Mouse (Mus musculus): ENCODE data around the gene Arhgap31. TPM values are rescaled to one million over a fixed set of nuclear protein-coding genes. Genes with fewer than 3 reads are reported as not detected.
"Not testable (repeated sequence)": the region's sequence is repeated elsewhere in the genome, so short reads cannot be mapped to it uniquely, and the experiment has no call there.

Arhgap31 gene
- polyA plus RNA-seq, 1 experiment from 2014 or later: 7.4 TPM

DNA sequence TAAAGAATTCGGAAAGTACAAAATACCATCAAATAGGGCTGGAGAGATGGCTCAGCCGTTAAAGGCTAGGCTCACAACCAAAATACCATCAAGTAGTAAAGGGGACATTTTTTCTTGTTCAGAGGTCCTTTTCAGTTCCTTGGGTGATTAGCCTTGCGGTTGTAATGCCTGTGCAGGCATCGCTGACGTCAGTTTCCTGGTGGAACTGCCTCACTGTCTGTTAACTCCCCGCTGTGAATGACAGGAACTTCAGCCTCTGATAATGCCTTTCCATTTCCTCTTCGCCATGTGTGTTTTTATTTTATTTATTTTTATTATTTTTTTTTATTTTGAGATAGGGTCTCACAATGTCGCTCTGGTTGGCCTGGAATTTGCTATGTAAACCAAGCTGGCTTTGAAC is 17.8 kb upstream of the Arhgap31 start:
- ATAC-seq (replicated peaks; ENCODE audit: low FRiP score) (no peak), DNase-seq (ENCODE audit: low spot score) (no peak)
- Histone ChIP-seq H3K9me3 (ENCODE audit: control insufficient read depth, low read length) (no peaks in the 10 kb centered on the region), H3K27ac (ENCODE audit: low read depth, low read length) (no peak overlapping the region), H3K36me3 (ENCODE audit: control insufficient read depth, insufficient read depth, low read length) (no peaks in the 10 kb centered on the region), H3K27me3 (replicated peaks; ENCODE audit: control insufficient read depth, insufficient read depth, low read length) (peaks cover 9% of the 10 kb centered on the region), H3K4me1 (replicated peaks; ENCODE audit: control insufficient read depth, insufficient read depth, low read length) (no peaks in the 10 kb centered on the region), H3K4me3 (ENCODE audit: low read depth, low read length) (no peak overlapping the region), H3K9ac (ENCODE audit: low read depth, low read length) (no peak overlapping the region), H3K4me2 (no peak overlapping the region)
- WGBS: 30% methylated on average over 8 of the region's 8 CpGs

- H3K4me1 ChIP-seq (replicated peaks; ENCODE audit: control insufficient read depth, insufficient read depth, low read length): no peaks in the 10 kb centered on the region
Measured at GRCm38 (mm10) chr16:38729610-38730288, 16.7 kb upstream of the Arhgap31 start.

GRCm38 (mm10) chr16:38729139-38729538 is 16.1 kb upstream of the Arhgap31 start:
- no peaks in the 10 kb centered on the region for H3K36me3 ChIP-seq (ENCODE audit: control insufficient read depth, insufficient read depth, low read length)
- ATAC-seq (replicated peaks; ENCODE audit: low FRiP score): no peak
- H3K4me3 ChIP-seq (ENCODE audit: low read depth, low read length): no peak overlapping the region
- no peak overlapping the region for H3K27ac ChIP-seq (ENCODE audit: low read depth, low read length)
- 70% methylated on average over 6 of the region's 6 CpGs for WGBS
- H3K4me1 ChIP-seq (replicated peaks; ENCODE audit: control insufficient read depth, insufficient read depth, low read length): no peaks in the 10 kb centered on the region
- peaks cover 9% of the 10 kb centered on the region for H3K27me3 ChIP-seq (replicated peaks; ENCODE audit: control insufficient read depth, insufficient read depth, low read length)
- no peaks in the 10 kb centered on the region for H3K9me3 ChIP-seq (ENCODE audit: control insufficient read depth, low read length)
- no peak overlapping the region for H3K4me2 ChIP-seq
- H3K9ac ChIP-seq (ENCODE audit: low read depth, low read length): no peak overlapping the region
- no peak for DNase-seq (ENCODE audit: low spot score)

More at GRCm38 (mm10) chr16:38729610-38730288, 16.7 kb upstream of the Arhgap31 start:
- Histone ChIP-seq H3K9me3 (ENCODE audit: control insufficient read depth, low read length) (no peaks in the 10 kb centered on the region), H3K36me3 (ENCODE audit: control insufficient read depth, insufficient read depth, low read length) (no peaks in the 10 kb centered on the region), H3K27ac (ENCODE audit: low read depth, low read length) (no peak overlapping the region), H3K27me3 (replicated peaks; ENCODE audit: control insufficient read depth, insufficient read depth, low read length) (peaks cover 9% of the 10 kb centered on the region), H3K9ac (ENCODE audit: low read depth, low read length) (no peak overlapping the region), H3K4me2 (no peak overlapping the region), H3K4me3 (ENCODE audit: low read depth, low read length) (no peak overlapping the region)
- 62% methylated on average over 15 of the region's 15 CpGs for WGBS
- ATAC-seq (replicated peaks; ENCODE audit: low FRiP score) (no peak), DNase-seq (ENCODE audit: low spot score) (no peak)

GRCm38 (mm10) chr16:38728576-38729132 is 15.6 kb upstream of the Arhgap31 start:
- Histone ChIP-seq H3K9me3 (ENCODE audit: control insufficient read depth, low read length) (no peaks in the 10 kb centered on the region), H3K36me3 (ENCODE audit: control insufficient read depth, insufficient read depth, low read length) (no peaks in the 10 kb centered on the region), H3K4me2 (no peak overlapping the region), H3K27ac (ENCODE audit: low read depth, low read length) (no peak overlapping the region), H3K4me1 (replicated peaks; ENCODE audit: control insufficient read depth, insufficient read depth, low read length) (no peaks in the 10 kb centered on the region), H3K4me3 (ENCODE audit: low read depth, low read length) (no peak overlapping the region), H3K27me3 (replicated peaks; ENCODE audit: control insufficient read depth, insufficient read depth, low read length) (peaks cover 9% of the 10 kb centered on the region), H3K9ac (ENCODE audit: low read depth, low read length) (no peak overlapping the region)
- DNase-seq (ENCODE audit: low spot score) (no peak), ATAC-seq (replicated peaks; ENCODE audit: low FRiP score) (no peak)
- 86% methylated on average over 15 of the region's 15 CpGs for WGBS

DNA sequence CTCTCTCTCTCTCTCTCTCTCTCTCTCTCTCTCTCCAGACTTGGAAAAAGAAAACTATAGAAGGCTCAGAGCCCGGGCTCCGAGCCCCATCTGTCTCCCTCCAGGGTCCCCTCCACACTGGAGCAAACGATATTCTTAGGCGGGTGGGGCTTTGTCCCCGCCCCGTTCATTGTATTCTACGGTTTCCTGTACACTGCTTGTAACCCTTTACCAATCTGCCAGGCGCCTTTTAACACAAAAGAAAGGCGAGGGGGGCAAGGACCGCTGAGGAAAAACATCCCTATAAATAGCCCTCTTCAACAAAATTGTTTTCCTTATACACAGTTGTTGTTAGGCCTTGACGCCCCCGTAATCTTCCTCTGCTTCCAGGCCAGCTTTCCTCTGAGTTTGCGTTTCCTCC is 11.9 kb upstream of the Arhgap31 start:
- Histone ChIP-seq H3K4me2 (no peak overlapping the region), H3K4me3 (ENCODE audit: low read depth, low read length) (no peak overlapping the region), H3K36me3 (ENCODE audit: control insufficient read depth, insufficient read depth, low read length) (no peaks in the 10 kb centered on the region), H3K27ac (ENCODE audit: low read depth, low read length) (no peak overlapping the region), H3K9me3 (ENCODE audit: control insufficient read depth, low read length) (no peaks in the 10 kb centered on the region), H3K27me3 (replicated peaks; ENCODE audit: control insufficient read depth, insufficient read depth, low read length) (no peaks in the 10 kb centered on the region; the same call in 1 of the 2 replicates), H3K4me1 (replicated peaks; ENCODE audit: control insufficient read depth, insufficient read depth, low read length) (no peaks in the 10 kb centered on the region), H3K9ac (ENCODE audit: low read depth, low read length) (no peak overlapping the region)
- ATAC-seq (replicated peaks; ENCODE audit: low FRiP score): no peak
- DNase-seq (ENCODE audit: low spot score): no peak
- 60% methylated on average over 13 of the region's 13 CpGs for WGBS

DNA sequence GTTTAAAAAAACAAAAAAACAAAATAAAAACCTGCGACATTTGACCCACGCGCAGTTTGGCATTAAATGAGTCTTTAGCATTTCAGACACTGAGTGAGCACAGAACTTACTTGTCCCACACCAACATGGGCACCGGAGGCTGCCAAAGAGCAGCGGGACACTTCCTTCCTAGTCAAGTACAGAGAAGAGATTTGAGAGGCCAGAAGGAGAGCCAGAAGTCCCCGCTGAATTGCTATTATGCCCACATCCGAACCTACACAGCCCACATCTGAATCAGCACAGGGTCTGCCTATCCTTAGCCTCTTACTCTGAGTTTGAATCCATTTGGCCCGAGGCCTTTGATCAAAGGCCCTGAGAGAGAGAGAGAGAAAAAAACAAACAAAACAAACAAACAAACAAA is 11.2 kb upstream of the Arhgap31 start:
- DNase-seq (ENCODE audit: low spot score) (no peak), ATAC-seq (replicated peaks; ENCODE audit: low FRiP score) (no peak)
- H3K9ac ChIP-seq (ENCODE audit: low read depth, low read length): no peak overlapping the region
- H3K36me3 ChIP-seq (ENCODE audit: control insufficient read depth, insufficient read depth, low read length): no peaks in the 10 kb centered on the region
- H3K4me3 ChIP-seq (ENCODE audit: low read depth, low read length): no peak overlapping the region
- no peak overlapping the region for H3K4me2 ChIP-seq
- WGBS: 72% methylated on average over 8 of the region's 8 CpGs
- no peak overlapping the region for H3K27ac ChIP-seq (ENCODE audit: low read depth, low read length)
- no peaks in the 10 kb centered on the region; the same call in 1 of the 2 replicates for H3K27me3 ChIP-seq (replicated peaks; ENCODE audit: control insufficient read depth, insufficient read depth, low read length)
- no peaks in the 10 kb centered on the region for H3K9me3 ChIP-seq (ENCODE audit: control insufficient read depth, low read length)
- no peaks in the 10 kb centered on the region for H3K4me1 ChIP-seq (replicated peaks; ENCODE audit: control insufficient read depth, insufficient read depth, low read length)

DNA sequence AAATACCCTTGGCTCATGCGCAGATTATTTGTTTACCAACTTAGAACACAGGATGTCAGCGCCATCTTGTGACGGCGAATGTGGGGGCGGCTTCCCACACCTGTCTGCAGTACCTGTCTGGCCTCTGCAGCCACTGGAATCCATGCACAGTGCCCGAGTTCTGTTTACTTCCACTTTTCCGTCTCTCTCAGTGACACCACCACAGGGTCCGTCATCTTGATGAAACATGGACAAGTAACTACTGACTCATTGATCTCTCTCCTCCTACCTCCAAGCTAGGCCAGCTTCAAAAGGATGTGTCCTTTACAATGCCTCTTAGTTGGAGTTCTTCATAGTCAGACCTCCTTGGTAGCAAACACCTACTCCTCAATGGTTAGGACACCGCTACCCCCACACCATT is 8.3 kb upstream of the Arhgap31 start:
- H3K27me3 ChIP-seq (replicated peaks; ENCODE audit: control insufficient read depth, insufficient read depth, low read length): no peaks in the 10 kb centered on the region
- no peaks in the 10 kb centered on the region for H3K9me3 ChIP-seq (ENCODE audit: control insufficient read depth, low read length)
- WGBS: 86% methylated on average over 8 of the region's 9 CpGs
- H3K4me1 ChIP-seq (replicated peaks; ENCODE audit: control insufficient read depth, insufficient read depth, low read length): no peaks in the 10 kb centered on the region
- H3K9ac ChIP-seq (ENCODE audit: low read depth, low read length): no peak overlapping the region
- H3K4me2 ChIP-seq: no peak overlapping the region
- H3K36me3 ChIP-seq (ENCODE audit: control insufficient read depth, insufficient read depth, low read length): no peaks in the 10 kb centered on the region
- ATAC-seq (replicated peaks; ENCODE audit: low FRiP score) (no peak), DNase-seq (ENCODE audit: low spot score) (no peak)
- H3K4me3 ChIP-seq (ENCODE audit: low read depth, low read length): no peak overlapping the region
- no peak overlapping the region for H3K27ac ChIP-seq (ENCODE audit: low read depth, low read length)

- not testable (repeated sequence) for ATAC-seq (replicated peaks; ENCODE audit: low FRiP score); H3K9me3 ChIP-seq (ENCODE audit: control insufficient read depth, low read length); H3K4me3 ChIP-seq (ENCODE audit: low read depth, low read length); DNase-seq (ENCODE audit: low spot score); H3K9ac ChIP-seq (ENCODE audit: low read depth, low read length); H3K4me1 ChIP-seq (replicated peaks; ENCODE audit: control insufficient read depth, insufficient read depth, low read length); H3K36me3 ChIP-seq (ENCODE audit: control insufficient read depth, insufficient read depth, low read length)
- 59% methylated on average over 11 of the region's 12 CpGs for WGBS
- Histone ChIP-seq H3K27ac (ENCODE audit: low read depth, low read length) (peak overlapping the region; percentile 32; the same call in 1 of the 2 replicates), H3K27me3 (replicated peaks; ENCODE audit: control insufficient read depth, insufficient read depth, low read length) (peaks cover 37% of the 10 kb centered on the region), H3K4me2 (peak overlapping the region; percentile 89)
Measured at GRCm38 (mm10) chr16:38714259-38714526, 1.1 kb upstream of the Arhgap31 start.

Data from liver, embryonic 11.5 days (tissue).